Mouse (Mus musculus): ENCODE data around the gene Zbtb8os.
"Not testable (repeated sequence)": the region's sequence is repeated elsewhere in the genome, so short reads cannot be mapped to it uniquely, and the experiment has no call there.

The Zbtb8os gene

DNA sequence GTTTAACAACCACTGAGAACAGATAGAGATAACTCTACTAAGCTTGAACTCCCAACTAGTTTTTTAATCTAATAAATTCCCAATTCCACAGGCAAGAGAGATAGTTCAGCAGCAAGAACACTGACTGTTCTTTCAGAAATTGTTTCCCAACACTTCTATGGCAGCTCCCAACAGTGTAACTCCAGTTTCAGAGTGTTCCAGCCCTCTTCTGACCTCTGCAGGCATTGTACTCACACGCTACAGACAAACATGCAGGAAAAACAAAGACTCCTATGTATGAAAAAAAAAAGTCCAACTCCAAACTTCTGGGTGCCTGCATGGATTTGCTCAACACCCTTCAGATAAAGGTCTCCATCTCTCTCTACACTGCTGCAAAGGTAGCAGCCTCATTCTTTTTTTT lies 2.6 kb upstream of the Zbtb8os start:
- no peak for DNase-seq (ENCODE audit: low spot score in 2 of 2)

DNA sequence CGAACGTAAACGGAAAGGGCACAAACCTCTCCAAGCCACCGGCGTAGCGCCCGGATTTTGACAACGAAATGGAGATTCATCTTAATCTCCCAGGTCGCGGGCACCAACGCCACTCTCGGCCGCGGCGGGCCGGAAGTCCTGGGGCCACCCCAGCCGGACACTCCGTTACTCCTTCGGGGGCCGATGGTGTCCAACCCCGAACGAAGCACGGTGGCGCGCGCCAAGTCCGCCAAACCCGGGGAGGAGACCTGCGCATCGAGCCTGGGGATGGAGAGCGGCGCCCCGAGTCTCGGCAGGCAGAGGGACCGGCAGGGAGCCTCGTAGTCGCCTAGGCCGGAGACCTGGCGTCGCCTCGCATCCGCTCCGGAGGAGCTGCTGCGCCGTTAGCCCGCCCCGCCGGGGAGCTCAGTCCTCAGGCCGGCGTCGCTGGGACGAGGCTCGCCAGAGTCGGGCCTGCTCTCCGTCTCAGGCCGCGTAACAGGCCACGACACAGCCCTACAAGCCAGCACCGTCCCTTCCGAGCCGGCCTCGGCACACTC lies 749 bp upstream of the Zbtb8os start:
- peak in 1 of 2 experiments; percentile 37 for DNase-seq (ENCODE audit: low spot score in 2 of 2)

DNA sequence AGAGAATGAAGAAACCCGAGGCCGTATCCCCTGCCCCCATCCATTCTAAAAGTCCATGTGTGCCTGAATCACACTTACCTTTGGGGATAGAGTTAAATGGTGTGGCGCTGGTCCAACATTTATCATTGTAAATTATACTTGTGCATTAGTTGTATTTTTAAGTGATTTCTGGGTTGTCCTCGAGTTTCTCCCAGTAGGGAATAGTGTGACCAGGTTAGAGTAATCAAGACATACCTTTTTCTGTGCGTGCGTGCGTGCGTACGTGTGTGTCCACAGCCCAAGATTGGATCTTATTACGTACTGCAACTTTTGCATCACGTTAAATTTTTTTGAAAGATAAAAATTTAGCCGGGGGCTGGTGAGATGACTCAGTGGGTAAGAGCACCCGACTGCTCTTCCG lies 796 bp downstream of the Zbtb8os start:
- DNase-seq (ENCODE audit: low spot score in 2 of 2): no peak

DNA sequence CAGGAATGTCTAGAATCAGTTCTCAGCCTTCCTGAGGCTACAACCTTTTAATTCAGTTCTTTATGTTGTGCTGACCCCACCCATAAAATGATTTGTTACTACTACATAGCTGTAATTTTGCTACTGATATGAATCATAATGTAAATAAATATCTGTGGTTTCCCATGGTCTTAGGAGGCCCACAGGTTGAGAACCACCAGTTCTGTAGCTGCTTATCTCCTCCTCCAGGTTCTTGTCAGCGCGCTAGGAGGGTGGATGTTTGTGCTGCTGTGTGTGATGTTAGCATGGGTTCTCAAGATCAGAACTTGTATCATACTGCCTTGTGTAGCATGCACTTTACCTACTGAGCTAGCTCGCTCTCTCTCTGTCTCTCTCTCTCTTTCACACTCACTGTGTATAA lies 4.2 kb downstream of the Zbtb8os start:
- no peak for DNase-seq (ENCODE audit: low spot score in 2 of 2)

DNA sequence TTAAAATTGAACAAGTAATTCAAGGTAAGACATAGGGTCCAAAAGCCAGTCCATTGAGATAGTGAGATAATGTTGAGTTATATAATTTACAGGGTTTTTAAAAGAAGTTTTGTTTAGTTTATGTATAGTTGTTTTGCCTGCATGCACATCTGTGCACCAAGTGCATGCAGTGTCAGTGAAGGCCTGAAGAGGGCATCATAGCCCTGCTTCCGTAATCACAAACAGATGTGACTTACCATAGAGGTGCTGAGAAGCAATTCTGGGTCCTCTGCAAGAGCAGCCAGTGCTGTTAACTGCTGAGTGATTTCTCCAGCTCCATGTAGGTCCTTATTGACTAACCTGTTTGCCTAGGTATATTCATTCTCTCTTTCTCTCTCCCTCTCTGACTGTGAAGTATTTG lies 6.4 kb downstream of the Zbtb8os start:
- no peak for DNase-seq (ENCODE audit: low spot score in 2 of 2)

DNA sequence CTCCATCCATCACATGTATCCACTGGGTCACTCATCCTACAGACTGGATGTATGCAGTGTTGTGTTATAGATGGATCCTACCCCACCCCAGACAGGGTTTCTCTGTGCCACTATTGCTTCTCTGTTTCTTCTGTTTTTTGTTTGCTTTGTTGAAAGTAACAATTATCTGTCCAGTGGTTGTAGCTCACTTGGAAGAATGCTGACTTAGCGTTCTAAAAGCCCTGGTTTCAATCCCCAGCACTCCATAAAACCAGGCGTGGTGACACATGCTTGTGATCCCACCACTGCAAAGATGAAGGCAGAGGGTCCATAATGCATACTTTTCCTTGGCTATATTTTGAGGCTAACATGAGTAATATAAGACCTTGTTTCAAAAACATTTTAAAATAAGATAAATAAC lies 7.2 kb downstream of the Zbtb8os start:
- DNase-seq (ENCODE audit: low spot score in 2 of 2): no peak

DNA sequence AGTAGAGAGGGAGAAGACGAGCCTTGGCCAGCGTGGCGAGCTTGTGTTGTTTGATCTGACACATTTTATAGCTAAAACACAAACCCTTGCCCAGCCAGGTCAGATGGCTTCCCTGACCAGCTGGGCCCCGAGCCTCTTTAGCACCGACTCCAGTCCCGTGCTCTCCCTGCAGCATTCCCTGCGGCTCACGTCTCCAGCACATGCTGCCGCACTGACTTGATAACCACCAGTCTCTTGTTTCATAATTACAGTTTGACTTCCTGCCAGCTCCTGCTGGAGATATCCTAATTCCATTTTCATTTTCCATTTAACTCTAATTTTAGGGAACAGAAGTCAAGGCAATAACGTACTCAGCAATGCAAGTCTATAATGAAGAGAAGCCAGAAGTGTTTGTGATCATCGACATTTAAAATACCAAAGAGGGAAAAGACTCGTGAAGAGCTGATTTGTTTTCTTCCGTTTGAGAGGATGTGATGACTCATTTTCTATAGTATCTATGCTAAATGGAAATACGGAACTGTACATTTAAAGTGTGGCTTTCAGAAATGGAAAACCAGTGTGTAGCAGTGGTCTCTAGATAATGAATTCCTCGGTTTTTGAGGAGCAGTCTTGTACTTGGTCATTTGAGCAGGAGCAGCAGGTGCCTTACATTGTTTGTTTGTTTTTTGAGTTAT lies 11.1 kb downstream of the Zbtb8os start:
- DNase-seq (ENCODE audit: low spot score in 2 of 2): no peak

DNA sequence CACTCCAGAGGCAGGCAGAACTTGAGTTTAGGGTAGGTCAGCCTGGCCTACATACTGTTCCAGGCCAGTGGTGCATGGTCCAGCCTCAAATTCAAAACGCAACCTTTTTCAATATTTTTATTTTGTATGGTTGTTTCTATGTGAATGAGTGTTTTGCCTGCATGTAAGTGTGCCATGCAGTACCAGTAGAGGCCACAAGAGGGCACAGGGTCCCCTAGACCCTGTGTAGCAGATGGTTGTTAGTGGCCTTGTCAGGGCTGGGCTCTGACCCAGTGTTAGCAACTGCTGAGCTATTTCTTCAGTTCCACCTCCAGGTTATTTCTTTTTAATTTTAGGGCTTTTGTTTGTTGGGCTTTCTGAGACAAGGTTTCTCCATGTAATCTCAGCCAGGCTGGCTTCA lies 15.1 kb downstream of the Zbtb8os start:
- DNase-seq (ENCODE audit: low spot score in 2 of 2): peak; percentile 41 to 48

DNA sequence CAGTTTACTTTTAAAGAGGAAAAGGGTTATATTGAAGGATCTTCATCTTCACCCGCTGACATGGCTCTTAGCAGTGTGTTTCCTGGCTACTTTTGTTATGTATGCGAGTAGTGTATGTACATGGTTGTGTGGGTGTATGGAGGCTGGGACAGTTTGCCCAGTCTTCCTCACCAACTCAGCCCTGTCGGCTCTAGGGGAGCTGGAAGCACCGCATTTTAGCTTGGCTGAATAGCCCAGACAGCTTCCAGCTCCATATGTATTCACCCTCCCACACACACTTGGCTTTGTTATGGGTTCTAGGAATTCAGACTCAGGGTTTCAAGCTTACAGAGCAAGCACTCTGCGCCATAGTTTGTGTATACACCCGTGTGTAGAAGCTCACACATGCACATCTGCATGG lies 15.6 kb downstream of the Zbtb8os start:
- no peak for DNase-seq (ENCODE audit: low spot score in 2 of 2)

DNA sequence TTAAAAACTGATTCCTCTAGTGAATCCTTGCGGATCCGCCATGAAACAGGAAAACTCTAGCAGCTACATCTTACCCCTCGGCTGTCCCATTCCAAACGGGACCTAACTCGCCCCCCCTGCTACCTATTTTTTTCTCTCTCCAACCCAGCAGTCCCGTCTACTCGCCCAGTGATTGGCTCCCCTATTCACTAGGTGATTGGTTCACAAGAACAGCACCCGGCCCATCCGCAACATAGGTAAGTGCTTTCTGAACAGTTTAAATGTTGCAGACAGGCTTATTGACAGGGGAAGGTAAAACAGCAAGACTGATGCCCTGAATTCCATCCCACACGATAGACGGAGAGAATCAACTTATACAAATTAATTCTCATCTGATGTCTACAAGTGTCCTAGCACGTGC lies 17.7 kb downstream of the Zbtb8os start:
- DNase-seq (ENCODE audit: low spot score in 2 of 2): no peak

DNA sequence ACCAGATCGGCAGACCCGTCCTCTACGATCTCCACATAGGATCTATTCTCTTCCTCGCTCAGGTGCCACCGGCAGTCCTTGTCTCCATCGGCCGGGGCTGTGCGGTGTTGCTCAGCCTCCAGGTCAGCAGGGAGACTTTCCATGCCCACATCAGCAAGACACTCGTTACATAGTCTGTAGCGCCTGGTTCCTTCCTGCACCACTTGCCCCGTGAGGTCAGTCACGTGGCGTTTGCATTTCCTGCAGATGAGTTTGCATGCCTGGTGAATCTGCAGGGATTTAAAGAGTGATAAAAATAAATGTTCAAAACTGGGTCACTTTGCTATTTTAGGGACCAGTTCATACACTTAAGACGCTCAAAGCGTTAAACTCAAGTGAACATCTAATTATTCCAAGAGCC lies 18.7 kb downstream of the Zbtb8os start:
- DNase-seq (ENCODE audit: low spot score in 2 of 2): no peak

DNA sequence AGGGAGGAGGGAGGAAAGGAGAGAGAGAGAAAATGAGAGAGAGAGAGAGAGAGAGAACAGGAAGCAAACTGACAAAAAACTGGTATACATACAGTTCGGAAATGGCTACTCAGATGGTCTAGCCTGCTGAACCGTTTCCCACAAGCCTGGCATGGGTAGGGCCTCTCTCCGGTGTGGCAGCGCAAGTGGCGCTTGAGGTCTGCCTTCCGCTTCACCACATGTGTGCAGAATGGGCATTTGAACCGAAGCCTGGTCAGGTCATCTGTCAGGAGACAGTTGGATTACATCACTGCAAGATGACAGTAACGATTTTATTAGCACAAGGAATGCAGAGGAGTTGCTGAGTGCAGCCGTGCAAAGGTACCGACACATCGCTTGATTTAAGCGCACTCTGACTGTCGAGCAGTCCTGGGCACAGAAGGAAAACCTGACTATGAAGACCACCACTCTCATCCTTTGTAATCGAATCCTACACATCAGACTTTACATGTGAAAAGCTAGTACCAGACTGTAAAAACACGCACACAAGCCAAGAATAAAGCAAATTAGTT lies 22.2 kb downstream of the Zbtb8os start:
- DNase-seq (ENCODE audit: low spot score in 2 of 2): no peak

DNA sequence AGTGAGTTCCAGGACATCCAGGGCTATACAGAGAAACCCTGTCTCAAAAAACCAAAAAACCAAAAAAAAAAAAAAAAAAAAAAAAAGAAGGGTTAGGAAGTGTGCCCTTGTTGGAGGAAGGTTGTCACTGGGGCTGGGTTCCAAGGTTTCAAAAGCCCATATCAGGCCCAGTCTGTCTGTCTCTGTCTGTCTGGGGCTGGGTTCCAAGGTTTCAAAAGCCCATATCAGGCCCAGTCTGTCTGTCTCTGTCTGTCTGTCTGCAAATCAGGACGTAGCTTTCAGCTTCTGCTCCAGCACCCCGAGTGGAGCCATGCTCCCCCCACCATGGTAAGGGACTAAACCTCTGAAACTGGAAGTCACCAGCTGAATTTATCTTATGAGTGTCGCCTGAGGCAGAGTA lies 26.7 kb downstream of the Zbtb8os start:
- not testable (repeated sequence) for DNase-seq (ENCODE audit: low spot score in 2 of 2)

DNA sequence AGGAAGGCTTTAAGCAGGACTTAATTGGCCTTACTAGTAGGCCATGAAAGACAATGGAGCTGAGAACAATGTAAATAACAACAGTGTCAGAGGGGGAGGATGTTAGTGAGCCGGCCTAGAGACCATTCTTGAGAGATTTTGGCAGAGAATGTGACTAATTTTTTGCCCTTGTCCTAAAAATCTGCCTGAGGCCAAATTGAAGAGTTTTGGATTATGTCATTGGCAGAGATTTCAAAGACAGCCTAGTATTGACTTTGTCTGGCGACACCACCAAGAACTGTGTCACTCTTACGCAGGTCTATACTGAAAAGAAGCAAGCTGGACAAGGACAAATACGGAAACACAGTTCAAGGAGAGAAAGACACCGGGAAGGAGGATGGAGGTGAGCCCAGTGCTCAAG lies 27.3 kb downstream of the Zbtb8os start:
- no peak for DNase-seq (ENCODE audit: low spot score in 2 of 2)

DNA sequence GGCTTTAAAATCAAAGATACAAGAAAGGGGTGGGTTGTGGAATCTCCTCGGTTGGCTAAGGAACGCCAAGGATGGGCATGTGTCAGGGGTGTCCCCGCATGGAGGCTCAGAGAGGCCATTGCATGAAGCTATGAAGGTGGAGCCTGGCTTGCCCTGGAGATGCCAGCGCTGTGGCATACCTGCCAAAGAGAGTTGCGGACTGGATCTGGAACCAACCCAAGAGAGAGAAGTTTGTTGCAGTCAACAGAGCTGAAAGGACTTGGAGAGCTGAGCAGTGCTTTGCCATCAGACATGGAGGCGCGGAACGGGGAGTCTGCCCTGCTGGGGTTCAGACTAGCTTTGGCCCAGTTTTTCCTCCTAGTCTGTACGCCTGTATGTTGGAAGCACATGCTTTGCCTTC lies 28.0 kb downstream of the Zbtb8os start:
- no peak for DNase-seq (ENCODE audit: low spot score in 2 of 2)

DNA sequence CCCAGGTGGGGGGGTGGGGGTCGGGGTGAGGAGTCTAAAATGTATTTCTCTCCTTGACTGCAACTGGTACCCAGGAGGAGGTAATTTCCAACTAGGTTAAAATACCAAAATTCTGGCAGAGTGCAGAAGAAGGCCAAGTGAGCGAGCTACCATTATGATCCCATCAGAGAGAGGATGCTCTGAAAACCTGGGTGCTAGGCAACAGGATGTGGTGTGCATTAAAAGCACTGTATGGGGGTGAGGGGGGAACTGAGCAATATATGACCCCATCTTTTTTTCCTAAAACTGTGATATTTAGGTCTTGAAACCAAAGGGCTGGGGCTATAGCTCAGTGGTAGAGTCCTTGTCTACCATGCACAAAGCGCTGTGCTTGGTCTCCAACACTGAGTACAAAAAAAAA lies 28.9 kb downstream of the Zbtb8os start:
- no peak for DNase-seq (ENCODE audit: low spot score in 2 of 2)

DNA sequence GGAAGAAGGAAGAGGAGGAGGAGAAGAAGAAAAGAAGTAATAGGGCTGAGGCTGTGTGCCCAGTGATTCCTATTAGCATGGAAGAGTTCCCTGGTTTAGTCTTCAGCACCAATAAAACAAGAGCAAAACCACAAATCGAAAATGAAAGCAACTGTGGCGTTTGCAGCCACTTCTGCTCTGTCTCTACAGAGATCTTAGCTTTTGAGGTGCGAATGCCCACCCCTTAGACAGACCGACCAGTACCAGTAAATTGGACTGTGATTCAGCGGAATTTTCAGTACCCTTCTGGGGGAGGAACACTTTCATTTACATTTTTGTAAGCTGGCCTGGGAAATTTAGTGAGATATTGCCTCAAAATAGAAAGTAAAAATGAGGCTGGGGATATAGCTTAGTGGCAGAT lies 29.7 kb downstream of the Zbtb8os start:
- no peak for DNase-seq (ENCODE audit: low spot score in 2 of 2)

DNA sequence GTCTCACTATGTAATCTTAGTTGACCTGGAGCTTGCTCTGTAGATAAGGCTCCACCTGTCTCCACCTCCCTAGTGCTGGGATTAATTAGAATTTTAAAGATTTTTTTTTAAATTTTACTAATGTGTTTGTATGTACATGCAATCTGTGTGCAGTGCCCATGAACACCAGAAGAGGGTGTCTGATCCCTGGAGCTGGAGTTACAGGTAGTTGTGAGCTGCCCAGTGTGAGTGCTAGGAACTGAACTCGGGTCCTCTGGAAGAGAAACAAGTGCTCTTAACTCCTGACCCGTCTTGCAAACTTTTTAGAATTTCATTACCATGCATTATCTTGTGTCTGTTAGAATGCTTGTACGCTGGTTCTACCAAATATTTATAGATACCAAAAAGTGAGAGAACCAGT lies 35.9 kb downstream of the Zbtb8os start:
- no peak for DNase-seq (ENCODE audit: low spot score in 2 of 2)

DNA sequence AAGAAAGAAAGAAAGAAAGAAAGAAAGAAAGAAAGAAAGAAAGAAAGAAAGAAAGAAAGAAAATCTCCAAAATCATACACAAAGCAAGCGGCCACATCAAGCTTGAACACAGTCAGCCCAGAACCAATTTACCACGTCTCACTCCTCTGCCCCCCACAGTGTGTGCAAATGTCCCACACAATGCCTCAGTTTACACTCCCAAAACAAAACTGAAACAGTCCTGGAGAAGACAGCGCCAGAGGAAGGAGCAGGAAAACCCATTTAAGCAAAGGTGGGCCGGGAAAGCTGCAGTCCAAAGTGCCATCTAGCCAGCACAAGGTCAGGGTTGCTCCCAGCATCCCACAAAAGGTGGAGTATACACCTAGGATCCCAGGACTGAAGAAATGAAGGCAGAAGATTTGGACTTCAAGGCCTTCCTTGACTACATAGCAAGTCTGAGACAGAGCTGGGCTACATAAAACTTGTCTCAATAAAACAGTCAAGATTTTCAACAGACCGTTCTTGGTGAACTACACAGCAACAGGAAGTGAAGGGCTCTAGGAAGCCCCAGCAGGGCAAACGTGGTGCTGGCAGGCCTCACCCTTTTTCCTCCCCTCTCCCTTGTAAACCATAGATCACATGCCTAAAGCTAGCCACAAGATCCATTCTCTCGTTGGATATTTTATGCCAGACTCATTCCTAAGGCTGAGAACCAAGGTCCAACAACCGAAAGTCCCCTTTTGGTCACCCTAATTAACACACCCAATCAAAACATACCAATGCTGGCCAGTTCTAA lies 37.9 kb downstream of the Zbtb8os start:
- DNase-seq (ENCODE audit: low spot score in 2 of 2): no peak

DNA sequence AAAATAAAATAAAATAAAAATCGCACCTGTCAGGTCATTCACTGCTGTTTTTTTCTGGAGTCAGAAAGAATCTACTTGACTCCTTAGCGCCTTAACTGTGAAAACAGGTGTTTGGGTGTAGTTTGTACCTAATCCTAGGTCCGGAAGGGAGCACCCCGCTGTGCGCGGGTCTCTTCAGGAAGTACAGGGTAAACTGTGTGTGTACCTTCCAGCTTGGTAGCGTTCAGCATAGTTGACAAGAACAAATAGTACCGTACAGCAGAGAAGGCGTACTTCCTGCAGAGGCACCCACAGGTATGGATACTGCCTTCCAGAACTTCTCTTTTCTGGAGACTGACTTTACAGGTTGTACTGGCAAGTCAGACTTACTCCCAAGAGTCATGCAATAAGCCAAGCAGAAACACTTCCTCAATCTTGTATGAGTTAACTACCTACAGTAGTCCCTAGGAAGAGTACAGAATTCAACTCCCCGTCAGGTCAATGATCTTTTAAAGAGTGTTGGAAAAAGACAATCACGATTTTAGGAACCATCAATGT lies 38.8 kb downstream of the Zbtb8os start:
- no peak for DNase-seq (ENCODE audit: low spot score in 2 of 2)

DNA sequence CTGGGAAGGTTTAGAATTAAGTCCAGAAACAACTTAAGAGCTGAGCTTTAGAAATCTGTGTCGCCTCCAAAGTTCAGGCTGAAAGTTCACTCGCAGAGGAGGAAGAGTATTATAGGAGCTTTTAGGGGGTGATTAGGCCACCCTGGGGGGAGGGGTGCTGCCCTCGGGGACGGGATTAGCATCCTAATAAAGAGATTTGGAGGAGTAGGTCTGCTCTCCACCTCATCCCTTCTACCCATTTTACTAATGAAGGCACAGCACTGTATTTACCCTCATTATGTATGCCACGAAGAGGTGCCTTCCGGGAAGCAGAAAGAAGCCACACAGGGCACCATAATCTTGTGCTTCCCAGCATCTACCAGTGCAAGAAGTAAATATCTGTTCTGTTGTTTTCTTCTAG lies 39.5 kb downstream of the Zbtb8os start:
- DNase-seq (ENCODE audit: low spot score in 2 of 2): no peak

DNA sequence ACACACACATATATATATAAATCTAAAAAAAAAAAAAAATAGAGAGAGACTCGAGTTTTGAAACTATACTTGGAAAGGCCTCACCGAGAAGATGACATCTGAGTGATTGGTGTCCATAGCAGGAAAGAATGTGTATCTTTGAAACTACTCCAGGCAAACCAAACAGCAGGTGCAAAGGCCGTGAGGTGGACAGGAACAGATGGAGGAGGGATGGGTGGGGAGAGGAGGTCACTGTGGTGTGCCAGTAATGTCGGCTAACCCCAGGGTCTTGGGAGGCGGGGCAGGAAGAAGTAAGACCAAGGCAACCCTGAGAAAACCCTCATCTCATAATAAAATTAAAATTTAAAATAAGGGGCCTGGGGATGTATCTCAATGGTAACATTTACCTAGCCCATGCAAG lies 40.3 kb downstream of the Zbtb8os start:
- no peak for DNase-seq (ENCODE audit: low spot score in 2 of 2)

Measured in urinary bladder, adult 18-20 months (tissue).